Mouse (Mus musculus) G1E-ER4 (cell line): ENCODE results near the gene Gm20388. TPM values are rescaled to one million over a fixed set of nuclear protein-coding genes. Genes with fewer than 3 reads are reported as not detected.

Experiments used
- GATA1 ChIP-seq: IDR thresholded peaks from one replicate; pipeline ENCODE4 v1.8.0; 2012; ENCODE audit warnings: low read length, inconsistent platforms
- polyA plus RNA-seq: library from polyadenylated mRNA; stranded (reverse); fragments of >175 nt; gene quantifications from 2 replicates; pipeline ENCODE4 v1.2.3, GENCODE M21; 2012

Gene Gm20388
- polyA plus RNA-seq, 1 experiment, result not detected

GRCm38 (mm10) chr8:121828376-121829023 lies 1917.9 kb downstream of the Gm20388 start:
- no peak for TF ChIP-seq GATA1

- no peak for TF ChIP-seq GATA1
Observed at GRCm38 (mm10) chr8:121829048-121829776, 1918.6 kb downstream of the Gm20388 start, which contains the start of gene Klhdc4. Gene Klhdc4, minus strand, starts transcription at chr8:121829569.

GRCm38 (mm10) chr8:121829777-121830362 lies 1919.2 kb downstream of the Gm20388 start:
- no peak for TF ChIP-seq GATA1

GRCm38 (mm10) chr8:121832061-121832460 lies 1921.4 kb downstream of the Gm20388 start:
- no peak for TF ChIP-seq GATA1

GRCm38 (mm10) chr8:121832503-121832902 lies 1921.9 kb downstream of the Gm20388 start:
- TF ChIP-seq GATA1, result no peak

GRCm38 (mm10) chr8:121841242-121841641 lies 1930.6 kb downstream of the Gm20388 start:
- TF ChIP-seq GATA1, result no peak

- no peak for TF ChIP-seq GATA1
Observed at GRCm38 (mm10) chr8:121842064-121842955, 1931.7 kb downstream of the Gm20388 start.

GRCm38 (mm10) chr8:121843184-121843733 lies 1932.6 kb downstream of the Gm20388 start:
- no peak for TF ChIP-seq GATA1

GRCm38 (mm10) chr8:121844765-121845164 lies 1934.1 kb downstream of the Gm20388 start:
- TF ChIP-seq GATA1, result no peak

GRCm38 (mm10) chr8:121846815-121847214 lies 1936.2 kb downstream of the Gm20388 start:
- no peak for TF ChIP-seq GATA1

- TF ChIP-seq GATA1, result no peak
Observed at GRCm38 (mm10) chr8:121847261-121847822, 1936.7 kb downstream of the Gm20388 start.

GRCm38 (mm10) chr8:121847987-121848386 lies 1937.3 kb downstream of the Gm20388 start:
- no peak for TF ChIP-seq GATA1

GRCm38 (mm10) chr8:121848495-121848894 lies 1937.9 kb downstream of the Gm20388 start:
- TF ChIP-seq GATA1, result no peak

- TF ChIP-seq GATA1, result no peak
Observed at GRCm38 (mm10) chr8:121849303-121849702, 1938.7 kb downstream of the Gm20388 start.

GRCm38 (mm10) chr8:121850018-121850417 lies 1939.4 kb downstream of the Gm20388 start:
- no peak for TF ChIP-seq GATA1

- TF ChIP-seq GATA1, result no peak
Observed at GRCm38 (mm10) chr8:121850436-121850820, 1939.8 kb downstream of the Gm20388 start.
